Mouse (Mus musculus): ENCODE results near the gene Fam19a2.

Fam19a2 gene

DNA sequence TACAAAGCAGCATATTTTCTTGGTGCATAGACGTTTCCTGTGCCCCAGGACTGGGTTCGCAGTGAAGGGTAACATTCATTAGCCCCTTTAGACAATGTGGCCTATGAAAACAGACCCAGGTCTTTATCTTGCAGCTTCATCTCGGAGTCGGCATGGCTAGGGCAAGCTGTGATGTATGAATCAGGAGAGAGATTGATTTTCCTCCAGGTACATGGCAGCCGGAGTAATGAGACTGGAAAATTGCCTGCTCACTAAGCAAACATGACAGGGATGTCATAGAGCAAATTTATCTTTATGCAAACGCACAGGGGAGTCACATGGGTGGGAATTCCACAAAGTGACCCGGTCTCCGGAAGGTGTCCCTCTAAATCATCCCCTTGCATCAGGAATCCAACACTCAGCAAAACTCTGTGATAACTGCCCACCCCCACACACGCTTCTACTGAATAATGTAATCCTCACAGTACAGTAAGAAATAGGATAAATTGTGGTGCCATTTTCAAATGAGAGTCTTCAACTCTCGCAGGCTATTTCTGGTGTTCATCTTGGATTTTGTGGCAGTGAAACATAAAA, 306.9 kb downstream of the Fam19a2 start:
- no peak for DNase-seq (ENCODE audit: low spot score in 2 of 2)

DNA sequence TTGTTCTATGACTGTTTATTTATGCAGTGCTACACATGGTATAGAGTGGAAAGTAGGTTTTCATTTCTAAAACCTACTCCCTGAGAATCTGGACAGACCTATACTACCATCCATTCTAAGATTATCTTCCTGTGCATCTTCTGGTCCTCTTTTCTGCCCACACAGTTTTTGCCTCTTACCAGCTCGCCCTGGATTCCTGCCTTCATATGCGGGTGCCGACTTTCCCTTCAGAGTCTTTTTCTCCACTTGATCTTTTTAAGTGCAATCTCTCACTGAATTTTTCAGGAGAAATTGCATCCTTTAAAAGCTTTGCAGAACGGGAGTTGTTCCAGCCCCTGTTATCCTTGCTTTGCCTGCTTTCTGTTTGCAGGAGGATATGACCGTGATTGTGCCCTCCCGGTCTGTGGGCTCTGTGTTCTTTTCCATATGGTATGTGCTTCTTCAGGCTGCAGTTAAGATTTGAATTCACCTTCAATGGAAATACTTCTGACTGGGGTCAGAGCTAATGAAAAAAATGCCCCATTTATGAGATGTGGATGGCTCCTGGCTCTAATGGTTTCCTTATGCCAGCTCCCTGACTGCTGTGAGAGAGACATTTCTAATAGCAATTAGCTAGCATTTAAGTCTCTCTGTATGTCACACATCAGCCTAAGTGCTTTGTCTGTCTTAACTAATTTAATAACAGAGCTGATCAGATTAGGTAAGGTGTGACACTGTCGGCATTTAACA, 308.7 kb downstream of the Fam19a2 start:
- peak; percentile 34 to 59 for DNase-seq (ENCODE audit: low spot score in 2 of 2)

DNA sequence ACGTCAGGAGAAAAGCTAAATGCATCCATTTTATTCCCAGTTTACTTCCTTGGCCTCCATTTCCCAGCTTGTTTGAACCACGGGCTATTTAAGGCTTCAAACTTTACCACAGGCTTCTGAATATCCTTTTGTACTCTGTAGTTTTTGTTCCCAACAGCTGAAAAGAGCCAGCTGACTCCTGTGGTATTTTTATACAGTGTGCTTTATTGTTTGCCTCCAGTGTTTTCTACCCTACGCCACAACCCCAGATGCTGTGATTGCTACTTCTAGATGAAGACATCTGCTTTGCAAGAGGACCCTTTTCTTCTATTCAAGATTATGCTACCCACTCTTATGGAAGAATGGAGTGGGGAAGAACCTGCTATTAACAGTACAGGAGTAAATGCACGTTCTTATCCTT, 314.0 kb downstream of the Fam19a2 start:
- DNase-seq (ENCODE audit: low spot score in 2 of 2): peak in 1 of 2 experiments; percentile 39

DNA sequence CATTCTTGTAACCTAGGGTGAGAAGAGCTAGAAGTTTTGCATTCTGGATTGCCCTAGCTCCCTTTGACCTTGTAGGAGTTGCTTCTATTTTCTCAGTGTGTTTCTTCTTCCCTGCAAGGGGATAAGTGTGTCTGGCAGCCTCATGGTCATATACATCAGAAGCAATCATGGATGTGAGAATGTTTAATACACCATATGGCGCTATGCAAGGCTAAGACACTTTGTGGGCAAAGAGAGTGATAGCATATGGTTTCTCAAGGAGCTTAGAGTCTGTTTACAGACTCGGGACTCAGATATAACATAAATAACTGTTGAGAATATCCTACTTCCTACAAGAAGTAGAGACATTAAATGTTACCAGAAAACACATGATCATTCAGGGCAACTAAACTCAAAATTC, 315.2 kb downstream of the Fam19a2 start:
- DNase-seq (ENCODE audit: low spot score in 2 of 2): no peak

DNA sequence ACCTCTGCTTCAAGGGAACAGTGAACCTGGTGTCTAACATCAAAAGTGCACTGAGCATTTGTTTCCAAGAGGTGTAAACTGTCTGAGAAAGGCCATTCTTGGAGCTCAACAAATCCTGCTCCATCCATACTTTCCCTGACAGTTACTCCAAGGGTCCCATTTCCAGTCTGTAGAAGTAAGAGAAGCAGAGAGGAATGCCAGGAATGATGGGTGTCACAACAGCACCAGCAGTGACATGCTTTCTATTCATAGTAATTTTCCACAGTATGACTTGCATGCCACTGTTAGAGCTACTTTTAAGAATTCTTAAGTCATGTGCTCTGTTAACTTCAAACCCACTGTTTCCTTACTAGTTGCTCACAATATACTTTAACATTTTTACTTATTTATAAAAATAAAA, 331.2 kb downstream of the Fam19a2 start:
- no peak for DNase-seq (ENCODE audit: low spot score in 2 of 2)

DNA sequence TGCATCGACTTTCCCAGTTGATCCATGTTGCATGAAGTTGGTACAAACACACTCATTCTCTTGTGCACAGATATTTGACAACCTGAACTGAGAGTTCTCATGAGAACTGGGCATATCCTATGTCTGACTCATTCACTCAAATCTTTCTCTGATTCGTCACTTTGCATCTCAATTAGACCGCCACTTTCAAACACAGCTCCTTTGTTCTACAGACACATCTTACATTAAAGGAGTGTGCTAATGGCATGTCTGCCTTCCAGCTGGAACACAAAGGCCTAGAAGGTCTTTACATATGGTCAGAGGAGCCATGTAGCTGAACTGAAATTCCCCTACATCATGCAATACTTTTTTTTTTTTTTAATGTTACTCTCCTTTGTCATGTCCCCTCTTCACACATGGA, 333.3 kb downstream of the Fam19a2 start:
- DNase-seq (ENCODE audit: low spot score in 2 of 2): no peak

DNA sequence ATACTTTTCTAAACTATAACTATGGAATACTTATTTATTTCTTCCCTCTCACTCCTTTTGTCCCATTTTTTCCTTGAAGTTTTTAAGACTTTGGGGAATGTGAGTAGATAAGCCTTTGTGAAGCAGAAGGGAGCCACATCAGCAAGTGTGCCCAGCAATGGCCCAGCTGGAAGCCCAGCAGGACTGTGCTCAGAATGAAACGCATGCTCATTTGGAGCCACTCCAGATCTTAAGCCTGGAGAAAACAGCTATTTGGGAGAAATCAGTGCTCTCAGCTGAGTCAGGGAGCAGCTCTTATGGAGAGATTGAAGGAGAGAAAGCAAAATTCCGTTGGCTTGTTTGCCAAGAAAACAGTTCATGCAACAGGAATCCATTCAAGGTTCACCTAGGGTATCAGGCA, 341.9 kb downstream of the Fam19a2 start:
- DNase-seq (ENCODE audit: low spot score in 2 of 2): no peak

DNA sequence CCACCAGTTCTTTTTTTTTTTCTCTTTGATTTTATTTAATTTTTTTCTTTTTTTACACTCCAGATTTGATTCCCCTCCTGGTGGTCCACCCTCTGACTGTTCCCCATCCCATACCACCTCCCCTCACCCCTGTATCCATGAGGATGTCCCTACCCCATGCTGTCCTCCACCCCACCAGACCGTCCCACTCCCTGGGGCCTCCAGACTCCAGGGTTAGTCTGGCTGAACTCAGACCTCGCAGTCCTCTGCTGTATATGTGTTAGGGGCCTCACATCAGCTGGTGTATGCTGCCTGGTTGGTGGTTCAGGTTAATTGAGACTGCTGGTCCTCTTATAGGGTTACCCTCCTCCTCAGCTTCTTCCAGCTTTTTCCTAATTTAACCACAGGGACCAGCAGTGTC, 362.9 kb downstream of the Fam19a2 start:
- DNase-seq (ENCODE audit: low spot score in 2 of 2): no peak

DNA sequence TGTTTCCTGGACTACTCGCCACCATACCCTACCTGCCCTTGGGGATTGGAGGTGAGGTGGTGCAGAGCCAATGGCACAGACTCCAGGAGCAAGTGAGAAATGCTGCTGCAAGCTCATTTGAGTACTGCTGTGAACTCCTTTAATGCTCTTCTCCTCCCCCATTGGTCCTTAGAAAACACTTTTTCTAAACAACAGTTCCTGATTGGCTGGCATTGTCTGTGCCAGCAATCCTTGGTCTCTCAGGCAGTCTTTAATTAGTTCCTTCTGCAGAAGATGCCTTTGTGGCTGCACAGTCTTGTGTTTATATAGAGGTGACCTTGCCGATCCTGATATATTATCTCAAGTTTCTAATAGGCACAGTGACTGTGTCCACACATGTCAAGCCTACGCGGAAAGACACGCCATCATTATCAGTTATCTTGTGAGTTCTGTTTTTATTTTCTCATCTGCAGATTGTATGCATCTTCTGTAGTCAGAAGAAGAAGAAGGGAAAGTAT, 365.5 kb downstream of the Fam19a2 start:
- no peak for DNase-seq (ENCODE audit: low spot score in 2 of 2)

DNA sequence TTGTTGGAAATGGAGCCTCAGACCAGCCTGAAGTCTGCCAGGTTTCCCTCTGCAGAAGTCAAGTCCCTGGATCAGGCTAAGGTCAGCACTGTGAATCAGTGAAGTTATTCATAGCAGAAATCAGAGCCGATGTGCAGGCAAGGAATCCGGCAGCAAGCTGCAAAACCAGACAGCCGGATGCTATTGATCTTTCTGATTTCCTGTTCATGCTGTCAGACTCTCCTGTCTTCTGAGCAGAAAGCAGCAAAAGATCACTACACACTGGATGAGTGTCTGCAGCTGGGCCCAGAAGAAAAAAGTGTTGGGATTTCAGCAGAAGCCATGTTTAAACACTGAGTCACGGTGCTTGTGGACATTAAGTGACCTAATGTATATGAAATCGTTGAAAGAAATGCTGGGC, 368.2 kb downstream of the Fam19a2 start:
- DNase-seq (ENCODE audit: low spot score in 2 of 2): no peak

DNA sequence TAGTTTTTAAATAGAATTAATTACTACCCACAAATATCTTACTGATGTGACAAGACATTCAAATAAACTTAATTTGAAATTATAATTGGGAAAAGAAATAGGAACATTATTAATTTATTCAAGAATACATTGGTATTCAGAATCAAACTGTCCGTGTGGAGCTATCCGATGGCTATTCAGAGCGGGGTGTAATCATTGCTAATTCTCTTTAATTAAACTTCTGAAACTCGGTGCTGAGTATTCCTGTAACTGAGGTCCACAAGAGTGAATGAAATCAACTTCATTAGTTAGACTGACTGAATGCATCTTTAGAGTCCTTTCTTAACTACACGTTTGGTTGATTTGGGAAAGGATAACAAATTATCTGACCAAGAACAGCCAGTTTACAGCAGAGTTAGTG, 372.9 kb downstream of the Fam19a2 start:
- DNase-seq (ENCODE audit: low spot score in 2 of 2): no peak

DNA sequence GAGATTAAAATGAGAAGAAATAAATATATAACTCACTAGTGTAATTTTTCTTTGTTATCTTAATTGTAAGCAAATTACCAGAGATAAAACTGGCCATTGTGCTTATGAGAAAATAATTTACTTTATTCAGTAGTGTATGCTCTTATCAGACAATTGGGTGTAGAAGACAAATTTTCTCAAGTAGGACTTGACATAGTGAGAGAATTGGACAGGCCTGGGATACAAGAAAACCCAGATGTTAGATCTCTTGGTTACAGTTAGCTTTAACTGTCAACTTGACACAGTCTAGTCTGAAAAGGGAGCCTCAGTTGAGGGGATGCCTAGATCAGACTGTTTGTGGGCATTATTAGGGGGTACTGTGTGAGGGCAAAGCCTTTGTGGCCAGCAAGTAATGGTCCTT, 373.7 kb downstream of the Fam19a2 start:
- no peak for DNase-seq (ENCODE audit: low spot score in 2 of 2)

DNA sequence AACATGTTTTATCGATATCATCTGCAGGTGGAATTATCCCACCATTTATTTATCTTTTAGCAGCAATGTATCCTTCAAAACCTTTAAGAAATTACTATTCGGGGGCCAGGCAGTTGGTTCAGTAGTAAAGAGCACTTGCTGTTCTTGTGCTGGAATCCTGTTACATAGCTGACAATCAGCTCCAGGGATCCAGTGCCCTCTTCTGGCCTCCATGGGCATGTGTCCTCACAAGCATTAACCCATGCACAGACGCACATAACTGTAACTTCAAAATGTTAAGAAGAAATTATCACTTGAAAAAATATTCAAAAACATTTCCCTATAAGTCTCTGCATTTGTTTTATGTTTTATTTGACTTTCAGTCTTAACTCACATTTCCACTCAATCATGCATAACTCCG, 381.8 kb downstream of the Fam19a2 start:
- DNase-seq (ENCODE audit: low spot score in 2 of 2): no peak

DNA sequence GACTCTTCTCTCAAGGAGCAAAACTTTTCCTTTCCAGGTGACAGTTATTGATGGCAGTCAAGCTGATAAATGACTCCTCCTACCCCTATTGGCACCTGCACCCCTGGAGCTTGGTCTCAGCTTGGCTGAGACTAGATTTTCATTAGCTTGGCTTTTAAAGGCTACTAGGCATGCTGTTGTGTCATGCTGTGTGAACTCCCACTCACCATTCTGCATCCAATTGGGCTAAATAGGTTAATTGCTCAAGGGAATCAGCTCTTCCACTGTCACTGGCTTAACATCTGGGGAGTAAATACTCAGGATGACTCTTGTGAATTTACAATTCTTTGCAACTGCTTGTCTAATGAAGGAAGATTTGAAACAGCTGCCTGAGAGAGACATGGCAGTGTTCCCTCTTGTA, 407.4 kb downstream of the Fam19a2 start:
- no peak for DNase-seq (ENCODE audit: low spot score in 2 of 2)

DNA sequence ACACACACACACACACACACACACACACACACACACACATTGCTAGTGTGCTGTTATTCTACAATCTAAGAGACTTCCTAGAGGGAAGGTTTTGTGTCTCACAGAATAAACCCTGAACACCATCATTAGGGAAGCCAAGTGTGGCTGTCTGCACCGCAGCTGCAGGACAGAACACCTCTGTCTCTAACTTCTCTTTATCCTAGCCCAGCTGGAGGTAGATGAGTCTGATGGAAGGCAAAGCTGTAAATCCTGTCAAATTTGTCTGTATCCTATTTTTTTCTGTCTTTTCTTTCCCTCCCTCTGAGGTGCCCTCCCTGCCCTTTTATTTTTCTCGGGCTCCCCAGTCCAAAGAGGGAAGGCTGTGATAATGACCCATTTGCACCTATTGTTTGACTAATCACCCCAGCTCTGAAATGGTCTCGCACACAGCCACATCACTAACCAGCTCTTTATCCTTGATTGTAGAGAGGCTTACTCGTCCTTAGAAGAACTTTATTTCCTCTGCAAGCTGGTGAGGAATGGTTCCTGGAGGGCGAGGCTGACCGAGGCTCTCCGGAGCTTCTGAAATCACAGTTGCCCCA, 414.6 kb downstream of the Fam19a2 start:
- no peak for DNase-seq (ENCODE audit: low spot score in 2 of 2)

DNA sequence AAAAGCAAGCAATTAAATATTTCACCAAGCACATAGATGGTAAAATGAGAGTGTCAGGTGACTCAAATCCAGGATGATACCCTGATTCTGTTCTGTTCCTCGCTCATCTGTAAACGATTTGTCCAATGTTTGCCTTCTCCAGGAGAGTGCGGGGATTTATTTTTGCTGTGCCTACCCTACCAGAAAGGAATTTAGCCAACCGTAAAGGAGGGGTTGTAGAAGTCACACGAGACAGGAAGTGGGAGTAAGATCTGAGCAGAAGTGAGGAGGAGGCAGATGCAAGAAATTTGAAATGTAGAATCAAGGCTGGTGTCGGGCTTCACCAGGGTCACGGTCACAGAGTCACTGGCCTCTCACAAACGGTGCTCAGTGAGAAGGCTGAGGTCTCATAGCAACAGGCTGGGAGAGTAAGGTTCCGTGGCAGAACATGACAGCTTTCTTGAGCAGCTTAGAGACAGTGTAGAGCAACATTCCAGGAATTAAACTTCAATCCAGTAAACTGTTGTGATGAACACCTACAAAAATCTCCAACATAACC, 419.0 kb downstream of the Fam19a2 start:
- DNase-seq (ENCODE audit: low spot score in 2 of 2): no peak

DNA sequence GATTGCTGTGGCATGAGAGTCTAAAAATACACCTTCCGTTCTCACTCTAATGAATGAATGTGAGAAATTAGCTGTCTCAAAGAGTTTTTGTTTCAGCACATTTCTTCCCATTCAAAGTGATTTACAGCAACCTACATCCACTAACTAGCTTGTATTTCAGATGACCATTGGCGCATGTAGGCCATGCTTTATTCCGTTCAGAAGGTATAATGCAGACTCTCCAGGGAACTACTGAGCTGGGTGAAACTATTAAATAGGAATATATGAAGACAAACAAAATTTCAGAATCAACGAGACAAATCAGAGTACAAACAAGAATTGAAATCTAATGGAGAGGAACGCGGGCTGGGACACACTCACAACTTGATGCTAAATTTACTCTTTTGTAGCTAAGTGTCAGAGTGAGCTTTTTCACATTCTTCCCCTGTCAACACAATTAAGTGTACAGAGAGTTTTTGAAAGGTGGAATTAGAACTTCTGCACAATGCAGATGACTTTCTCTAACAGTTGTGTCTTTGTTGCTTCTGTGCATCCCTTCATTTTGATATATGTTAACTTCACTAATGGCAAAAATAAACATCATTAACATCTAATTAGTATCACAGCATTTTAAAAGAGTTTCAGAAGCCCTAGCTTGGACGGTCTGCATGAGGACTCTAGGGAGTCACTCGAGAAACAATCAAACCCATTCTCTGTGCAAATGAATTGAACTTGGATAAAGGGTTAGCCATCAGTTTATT, 428.6 kb downstream of the Fam19a2 start:
- no peak for DNase-seq (ENCODE audit: low spot score in 2 of 2)

DNA sequence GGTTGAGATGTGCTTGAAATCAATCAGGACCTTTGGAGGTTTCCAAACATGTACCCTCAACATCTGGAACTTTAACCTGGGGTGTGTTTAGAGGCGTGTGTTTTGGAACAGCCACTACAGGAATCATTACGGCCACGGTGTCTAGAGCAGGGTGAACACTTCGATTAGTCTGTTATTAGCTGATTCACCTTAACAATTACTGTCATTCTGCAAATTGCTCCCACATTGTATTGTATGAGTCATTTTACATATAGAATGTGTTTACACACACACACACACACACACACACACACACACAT, 429.1 kb downstream of the Fam19a2 start:
- no peak for DNase-seq (ENCODE audit: low spot score in 2 of 2)

DNA sequence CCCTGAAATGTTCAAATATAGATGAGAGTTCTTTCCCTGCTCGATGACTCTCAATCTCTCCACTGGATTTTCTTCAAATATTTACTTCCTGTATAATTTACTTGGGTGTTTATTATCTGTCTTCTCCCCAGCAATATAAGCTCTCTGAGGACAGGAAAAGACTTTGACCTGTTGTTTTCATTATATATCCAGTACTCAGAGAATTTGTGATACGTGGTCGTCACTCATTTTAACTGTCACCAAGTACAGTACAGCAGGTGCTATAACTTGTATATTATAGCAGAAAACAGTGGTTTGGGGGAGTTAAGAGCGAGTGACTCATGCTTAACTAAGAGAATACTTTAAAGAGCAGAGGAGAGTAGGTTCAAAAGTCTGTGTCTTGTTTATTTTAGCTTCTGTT, 438.8 kb downstream of the Fam19a2 start:
- no peak for DNase-seq (ENCODE audit: low spot score in 2 of 2)

DNA sequence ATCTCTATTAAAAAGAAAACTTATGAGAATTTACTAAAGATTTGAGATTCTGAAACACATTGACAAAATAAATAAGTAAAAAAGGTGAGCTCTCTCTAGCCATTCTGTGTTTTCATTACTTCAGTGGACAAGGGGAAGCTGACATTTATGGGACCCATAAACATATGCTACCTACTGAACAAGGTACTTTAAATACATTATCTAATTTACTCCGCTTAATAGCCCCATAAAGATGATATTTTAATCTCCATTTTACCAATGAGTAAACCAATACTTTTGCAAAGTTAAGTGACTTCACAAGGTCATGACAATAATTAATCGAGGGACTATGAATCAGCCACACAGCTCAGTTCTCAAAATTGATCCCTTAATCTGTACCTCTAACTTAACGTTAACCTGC, 443.2 kb downstream of the Fam19a2 start:
- DNase-seq (ENCODE audit: low spot score in 2 of 2): no peak

DNA sequence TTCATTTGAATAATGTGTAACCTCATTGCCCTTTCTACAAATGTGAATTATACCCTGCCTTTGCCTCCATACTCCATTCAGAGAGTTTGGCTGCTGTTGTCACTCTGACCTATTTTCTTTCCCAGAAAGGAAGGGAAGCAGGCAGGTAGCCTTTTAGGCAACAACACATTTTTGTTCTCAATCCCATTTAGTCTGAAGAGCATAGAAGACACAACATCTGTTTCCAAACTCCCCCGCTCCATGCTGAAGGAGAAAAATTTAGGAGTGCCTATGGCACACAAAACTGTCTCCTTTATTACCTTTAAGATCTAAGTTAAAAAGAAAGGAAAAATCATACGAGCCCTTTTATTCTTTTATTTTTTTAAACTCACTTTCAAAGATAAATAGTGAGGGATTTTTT, 446.9 kb downstream of the Fam19a2 start:
- no peak for DNase-seq (ENCODE audit: low spot score in 2 of 2)

DNA sequence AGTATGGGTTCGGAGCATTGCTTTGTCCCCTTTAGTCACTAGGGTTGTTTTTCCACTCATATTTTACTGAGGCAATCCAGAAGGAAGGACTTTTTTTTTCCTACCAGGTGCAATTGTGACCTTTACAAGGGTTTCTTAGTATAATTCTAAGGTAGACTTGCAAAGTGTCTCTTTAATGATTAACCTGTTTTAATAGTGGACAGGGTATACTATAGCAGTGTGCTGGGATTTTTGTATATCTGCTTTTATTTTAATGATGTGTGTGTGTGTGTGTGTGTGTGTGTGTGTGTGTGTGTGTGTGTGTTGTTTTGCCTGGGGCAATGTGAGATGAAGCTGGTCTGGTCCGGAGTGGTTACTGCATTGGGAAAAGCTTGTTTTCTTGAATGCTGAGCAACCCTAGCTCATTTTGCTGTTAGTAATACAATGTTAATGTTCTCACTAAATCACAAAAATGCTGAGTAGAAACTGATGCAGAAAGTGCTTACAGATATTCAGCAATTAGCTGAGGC, 458.2 kb downstream of the Fam19a2 start:
- no peak for DNase-seq (ENCODE audit: low spot score in 2 of 2)
